Mouse (Mus musculus) stomach, embryonic 15.5 days (tissue): ENCODE results near the gene Larp1. TPM values are rescaled to one million over a fixed set of nuclear protein-coding genes. Genes with fewer than 3 reads are reported as not detected.
A peak's percentile ranks its signal among the peaks of the same experiment; 100 is the strongest.
"Not testable (repeated sequence)": the region's sequence is repeated elsewhere in the genome, so short reads cannot be mapped to it uniquely, and the experiment has no call there.

ENCODE experiments used
- ATAC-seq: fragments of 200-750 bp; cut with Nextera tagmentation; 2 replicates; pipeline ENCODE4 v1.8.0; 2017; ENCODE audit warnings: low read depth, moderate number of reproducible peaks, moderate TSS enrichment; ENCODE audit not compliant: insufficient read depth, low FRiP score
- H3K27ac ChIP-seq: fragments of 300-500 bp; sonication (generic); 2 replicates; pipeline ENCODE4 v1.5.1; 2015; ENCODE audit warnings: mild to moderate bottlenecking, inconsistent platforms
- H3K27me3 ChIP-seq: fragments of 300-500 bp; sonication (generic); replicated peaks from 2 replicates; pipeline ENCODE4 v1.6.1; 2015; ENCODE audit warnings: inconsistent platforms
- H3K36me3 ChIP-seq: fragments of 300-500 bp; sonication (generic); 2 replicates; pipeline ENCODE4 v1.6.1; 2015; ENCODE audit warnings: inconsistent platforms
- H3K4me1 ChIP-seq: fragments of 300-500 bp; sonication (generic); 2 replicates; pipeline ENCODE4 v1.6.1; 2015; ENCODE audit warnings: inconsistent platforms
- H3K4me2 ChIP-seq: fragments of 300-500 bp; sonication (generic); 2 replicates; pipeline ENCODE4 v1.6.1; 2015; ENCODE audit warnings: mild to moderate bottlenecking, inconsistent platforms
- H3K4me3 ChIP-seq: fragments of 300-500 bp; sonication (generic); replicated peaks from 2 replicates; pipeline ENCODE4 v1.5.1; 2015; ENCODE audit warnings: inconsistent platforms
- H3K9ac ChIP-seq: fragments of 300-500 bp; sonication (generic); 2 replicates; pipeline ENCODE4 v1.6.1; 2015; ENCODE audit warnings: inconsistent platforms
- H3K9me3 ChIP-seq: fragments of 300-500 bp; sonication (generic); 2 replicates; pipeline ENCODE4 v1.6.1; 2016; ENCODE audit warnings: inconsistent platforms
- WGBS: fragments of 180-500 bp; shearing (Covaris S2); methylation state at CpG from one replicate; pipeline ENCODE4 v1.1.7; 2015; 5-methylcytosine and 5-hydroxymethylcytosine counted together
- polyA plus RNA-seq: library from polyadenylated mRNA; unstranded; fragments of >200 nt; fragmentation: Nextera tagmentation; extraction: Ambion mirVana; gene quantifications from 2 replicates; pipeline ENCODE4 v1.2.1, GENCODE M21; 2015

Gene Larp1
- polyA plus RNA-seq, 1 experiment from 2014 or later, result 25.6 TPM

GRCm38 (mm10) chr11:58033635-58034034 lies 24.8 kb downstream of the Larp1 start:
- 62% methylated on average over 3 of the region's 3 CpGs for WGBS
- no peak overlapping the region for H3K4me2 ChIP-seq
- H3K9ac ChIP-seq, result no peak overlapping the region
- H3K4me3 ChIP-seq, result no peak overlapping the region
- H3K36me3 ChIP-seq, result no peaks in the 10 kb centered on the region
- peaks cover 24% of the 10 kb centered on the region for H3K4me1 ChIP-seq
- no peak for ATAC-seq
- no peaks in the 10 kb centered on the region for H3K27me3 ChIP-seq
- no peaks in the 10 kb centered on the region for H3K9me3 ChIP-seq
- H3K27ac ChIP-seq, result no peak overlapping the region

GRCm38 (mm10) chr11:58039027-58039426 lies 30.2 kb downstream of the Larp1 start:
- Histone ChIP-seq H3K4me1 (0 out of 2 replicates have a peak, but pooled peaks cover 12% of the 10 kb centered on the region), H3K27ac (no peak overlapping the region), H3K36me3 (0 out of 2 replicates have a peak, but pooled peaks cover 3% of the 10 kb centered on the region), H3K4me3 (no peak overlapping the region), H3K9me3 (no peaks in the 10 kb centered on the region), H3K27me3 (no peaks in the 10 kb centered on the region), H3K4me2 (no peak overlapping the region), H3K9ac (no peak overlapping the region)
- no peak for ATAC-seq
- WGBS, result 63% methylated on average over 1 of the region's 1 CpGs

- Histone ChIP-seq H3K4me1 (0 out of 2 replicates have a peak, but pooled peaks cover 9% of the 10 kb centered on the region), H3K27me3 (no peaks in the 10 kb centered on the region), H3K9me3 (no peaks in the 10 kb centered on the region), H3K9ac (no peak overlapping the region), H3K27ac (no peak overlapping the region; the same call in 1 of the 2 replicates), H3K4me3 (no peak overlapping the region), H3K36me3 (peaks cover 16% of the 10 kb centered on the region), H3K4me2 (no peak overlapping the region)
- ATAC-seq, result no peak
- WGBS, result 79% methylated on average over 5 of the region's 5 CpGs
Observed at GRCm38 (mm10) chr11:58042861-58043431, 34.1 kb downstream of the Larp1 start.

- H3K9ac ChIP-seq, result no peak overlapping the region
Observed at GRCm38 (mm10) chr11:58046438-58046837, 37.6 kb downstream of the Larp1 start.

GRCm38 (mm10) chr11:58057455-58057854 lies 48.6 kb downstream of the Larp1 start:
- no peak overlapping the region for H3K4me2 ChIP-seq
- no peak overlapping the region for H3K9ac ChIP-seq
- no peak overlapping the region for H3K4me3 ChIP-seq
- no peaks in the 10 kb centered on the region for H3K27me3 ChIP-seq
- no peaks in the 10 kb centered on the region for H3K9me3 ChIP-seq
- H3K36me3 ChIP-seq, result peaks cover 64% of the 10 kb centered on the region
- H3K4me1 ChIP-seq, result no peaks in the 10 kb centered on the region
- ATAC-seq, result no peak
- 53% methylated on average over 6 of the region's 6 CpGs for WGBS
- H3K27ac ChIP-seq, result no peak overlapping the region

More at GRCm38 (mm10) chr11:58046438-58046837, 37.6 kb downstream of the Larp1 start:
- no peaks in the 10 kb centered on the region for H3K27me3 ChIP-seq
- 77% methylated on average over 4 of the region's 4 CpGs for WGBS
- H3K4me1 ChIP-seq, result 0 out of 2 replicates have a peak, but pooled peaks cover 5% of the 10 kb centered on the region
- peaks cover 41% of the 10 kb centered on the region for H3K36me3 ChIP-seq
- no peak overlapping the region for H3K27ac ChIP-seq
- H3K4me3 ChIP-seq, result no peak overlapping the region
- no peak overlapping the region for H3K4me2 ChIP-seq
- no peak for ATAC-seq
- H3K9me3 ChIP-seq, result no peaks in the 10 kb centered on the region

- H3K4me3 ChIP-seq, ATAC-seq, H3K4me1 ChIP-seq, H3K9ac ChIP-seq, H3K27ac ChIP-seq, H3K9me3 ChIP-seq, H3K4me2 ChIP-seq, H3K27me3 ChIP-seq: not testable (repeated sequence)
- 87% methylated on average over 7 of the region's 7 CpGs for WGBS
- H3K36me3 ChIP-seq, result peaks cover 51% of the 10 kb centered on the region
Observed at GRCm38 (mm10) chr11:58059752-58060151, 50.9 kb downstream of the Larp1 start.

GRCm38 (mm10) chr11:58061218-58061617 lies 52.4 kb downstream of the Larp1 start:
- not testable (repeated sequence) for H3K27ac ChIP-seq, H3K9ac ChIP-seq, H3K4me1 ChIP-seq, H3K4me3 ChIP-seq, H3K27me3 ChIP-seq, ATAC-seq, H3K4me2 ChIP-seq, H3K9me3 ChIP-seq
- peaks cover 42% of the 10 kb centered on the region for H3K36me3 ChIP-seq
- WGBS, result 82% methylated on average over 4 of the region's 4 CpGs

GRCm38 (mm10) chr11:58062586-58062985 lies 53.7 kb downstream of the Larp1 start:
- Histone ChIP-seq H3K4me2 (no peak overlapping the region), H3K27me3 (no peaks in the 10 kb centered on the region), H3K4me1 (peaks cover 7% of the 10 kb centered on the region; the same call in 1 of the 2 replicates), H3K4me3 (no peak overlapping the region), H3K36me3 (peaks cover 32% of the 10 kb centered on the region), H3K9ac (no peak overlapping the region), H3K27ac (no peak overlapping the region), H3K9me3 (no peaks in the 10 kb centered on the region)
- ATAC-seq, result no peak
- WGBS, result 82% methylated on average over 4 of the region's 4 CpGs

- Histone ChIP-seq H3K9ac (no peak overlapping the region), H3K27ac (no peak overlapping the region), H3K4me2 (no peak overlapping the region), H3K4me3 (no peak overlapping the region), H3K4me1 (peaks cover 7% of the 10 kb centered on the region; the same call in 1 of the 2 replicates), H3K27me3 (no peaks in the 10 kb centered on the region), H3K9me3 (no peaks in the 10 kb centered on the region), H3K36me3 (peaks cover 14% of the 10 kb centered on the region)
- 87% methylated on average over 4 of the region's 4 CpGs for WGBS
- ATAC-seq, result no peak
Observed at GRCm38 (mm10) chr11:58065025-58065424, 56.2 kb downstream of the Larp1 start.

- Histone ChIP-seq H3K9ac (no peak overlapping the region), H3K4me2 (no peak overlapping the region), H3K9me3 (no peaks in the 10 kb centered on the region), H3K4me1 (no peaks in the 10 kb centered on the region), H3K27ac (no peak overlapping the region), H3K4me3 (no peak overlapping the region), H3K36me3 (no peaks in the 10 kb centered on the region), H3K27me3 (no peaks in the 10 kb centered on the region)
- ATAC-seq, result no peak
- WGBS, result 71% methylated on average over 3 of the region's 3 CpGs
Observed at GRCm38 (mm10) chr11:58072978-58073377, 64.1 kb downstream of the Larp1 start.

- Histone ChIP-seq H3K4me1 (no peaks in the 10 kb centered on the region), H3K36me3 (no peaks in the 10 kb centered on the region), H3K9ac (no peak overlapping the region), H3K9me3 (no peaks in the 10 kb centered on the region), H3K27ac (no peak overlapping the region), H3K4me3 (no peak overlapping the region), H3K27me3 (no peaks in the 10 kb centered on the region), H3K4me2 (no peak overlapping the region)
- WGBS, result 69% methylated on average over 4 of the region's 4 CpGs
- ATAC-seq, result no peak
Observed at GRCm38 (mm10) chr11:58077270-58077669, 68.4 kb downstream of the Larp1 start.

GRCm38 (mm10) chr11:58081716-58082115 lies 72.9 kb downstream of the Larp1 start:
- Histone ChIP-seq H3K4me2 (no peak overlapping the region), H3K4me1 (no peaks in the 10 kb centered on the region), H3K36me3 (no peaks in the 10 kb centered on the region), H3K27ac (no peak overlapping the region), H3K4me3 (no peak overlapping the region), H3K27me3 (no peaks in the 10 kb centered on the region), H3K9me3 (no peaks in the 10 kb centered on the region), H3K9ac (no peak overlapping the region)
- 85% methylated on average over 6 of the region's 6 CpGs for WGBS
- ATAC-seq, result no peak

- H3K4me1 ChIP-seq, result peaks cover 8% of the 10 kb centered on the region
- no peak overlapping the region for H3K9ac ChIP-seq
- no peak overlapping the region for H3K27ac ChIP-seq
- peak overlapping the region; percentile 48 for H3K4me2 ChIP-seq
- H3K27me3 ChIP-seq, result no peaks in the 10 kb centered on the region
- H3K4me3 ChIP-seq, result peak overlapping the region; percentile 20; the same call in 1 of the 2 replicates
- ATAC-seq, result no peak
- no peaks in the 10 kb centered on the region for H3K36me3 ChIP-seq
- H3K9me3 ChIP-seq, result no peaks in the 10 kb centered on the region
- 36% methylated on average over 4 of the region's 4 CpGs for WGBS
Observed at GRCm38 (mm10) chr11:58092541-58092940, 83.7 kb downstream of the Larp1 start.
